22 mouse cellular contexts compared by ENCODE assay signal in genomic region chr7:76904096-76904495, GRCm38 (mm10).
DNase-seq lines count a peak whose midpoint lies in the region; ATAC-seq and TF ChIP-seq lines count a peak whose summit lies in the region.
"Had no signal": no experiment of that assay in that cellular context is flagged by ENCODE, and none has a peak within 500 bp of the region (broad histone marks: within the 10 kb centered on the region; RNA-seq: fewer than 3 reads in every experiment).

No protein-coding gene starts in this region.

- TF ChIP-seq RAD21 in MEL (IDR thresholded peaks at IDR 0.05; ENCODE audit: low read depth, low read length) = no peak

- H3K27ac ChIP-seq in kidney, postnatal 0 days = no peak overlapping the region
- no peak overlapping the region for H3K27ac ChIP-seq in MEL (ENCODE audit: control insufficient read depth, low read depth, low read length)
- no peak overlapping the region for H3K27ac ChIP-seq in liver, embryonic 12.5 days
- H3K27ac ChIP-seq: forebrain, embryonic 15.5 days; hindbrain, embryonic 10.5 days had no signal

- no peak for TF ChIP-seq POLR2A in MEL (IDR thresholded peaks at IDR 0.05; ENCODE audit: control insufficient read depth in 1 of 2, insufficient read depth in 1 of 2, low read depth in 1 of 2, low read length in 2 of 2, poor library complexity in 1 of 2)

- no peaks in the 10 kb centered on the region for H3K4me1 ChIP-seq in kidney, postnatal 0 days (replicated peaks; ENCODE audit: insufficient read depth, low read length)
- H3K4me1 ChIP-seq in MEL (ENCODE audit: control insufficient read depth in 1 of 2, insufficient read depth in 2 of 2, low read length in 2 of 2) = no peaks in the 10 kb centered on the region
- H3K4me1 ChIP-seq in liver, embryonic 12.5 days = no peaks in the 10 kb centered on the region
- H3K4me1 ChIP-seq: forebrain, embryonic 15.5 days; heart, embryonic 12.5 days; hindbrain, embryonic 10.5 days had no signal

- no peak for ATAC-seq in kidney, postnatal 0 days (replicated peaks; ENCODE audit: low FRiP score, low read depth)
- ATAC-seq in liver, embryonic 12.5 days = no peak
- ATAC-seq in monocyte, adult 5-6 weeks (replicated peaks; ENCODE audit: insufficient number of reproducible peaks, low FRiP score, low TSS enrichment, poor library complexity, severe bottlenecking) = no peak
- ATAC-seq: CD4-positive, CD25-positive, alpha-beta regulatory T cell, adult 4 months; forebrain, embryonic 15.5 days; hindbrain, embryonic 16.5 days; Patski had no signal

- no peaks in the 10 kb centered on the region for H3K27me3 ChIP-seq in kidney, postnatal 0 days (ENCODE audit: insufficient read depth, low read length)
- H3K27me3 ChIP-seq in MEL (ENCODE audit: control insufficient read depth in 1 of 2, insufficient read depth in 2 of 2, low read length in 2 of 2) = no peaks in the 10 kb centered on the region
- no peaks in the 10 kb centered on the region for H3K27me3 ChIP-seq in liver, embryonic 12.5 days (replicated peaks)
- H3K27me3 ChIP-seq: forebrain, embryonic 15.5 days; heart, embryonic 12.5 days; Patski had no signal

- H3K79me2 ChIP-seq in MEL (ENCODE audit: control insufficient read depth, insufficient read depth, low read length, poor library complexity) = no peaks in the 10 kb centered on the region

- H3K4me2 ChIP-seq in kidney, postnatal 0 days (ENCODE audit: low read length) = no peak overlapping the region
- H3K4me2 ChIP-seq in liver, embryonic 12.5 days = no peak overlapping the region
- H3K4me2 ChIP-seq: forebrain, embryonic 15.5 days; heart, embryonic 12.5 days had no signal

- peak; percentile 22 for DNase-seq in kidney, postnatal 0 days (ENCODE audit: low spot score)
- DNase-seq in kidney, postnatal 10 days = no peak
- DNase-seq in MEL (ENCODE audit: low read depth, low spot score) (peak; percentile 2), R1 (ENCODE audit: low read depth, low spot score) (peak; percentile 12)
- DNase-seq in forelimb bud, embryonic 11.5 days (ENCODE audit: low read depth, low spot score) = peak; percentile 13
- DNase-seq: adrenal gland, adult 2 months; adrenal gland, postnatal 25 days; B cell, adult 2 months; cerebellum, adult 18-20 months; cerebellum, adult 9-11 months; cerebellum, postnatal 36 days; gastrocnemius, postnatal 14 days; kidney, adult 11 months had no signal

- H3K9me3 ChIP-seq in kidney, postnatal 0 days (replicated peaks; ENCODE audit: low read length) = no peaks in the 10 kb centered on the region
- no peaks in the 10 kb centered on the region for H3K9me3 ChIP-seq in MEL (replicated peaks; ENCODE audit: insufficient read depth, low read length)
- H3K9me3 ChIP-seq in liver, embryonic 12.5 days (replicated peaks) = no peaks in the 10 kb centered on the region
- H3K9me3 ChIP-seq: forebrain, embryonic 15.5 days; G1E; heart, embryonic 12.5 days; hindbrain, embryonic 10.5 days had no signal

- no peak overlapping the region for H3K4me3 ChIP-seq in kidney, postnatal 0 days (replicated peaks; ENCODE audit: low read depth, low read length)
- no peak overlapping the region for H3K4me3 ChIP-seq in MEL (ENCODE audit: control insufficient read depth in 1 of 2, insufficient read depth in 1 of 2, low read depth in 2 of 2, low read length in 2 of 2)
- H3K4me3 ChIP-seq in liver, embryonic 12.5 days = no peak overlapping the region
- H3K4me3 ChIP-seq: forebrain, embryonic 15.5 days; heart, embryonic 12.5 days; hindbrain, embryonic 10.5 days had no signal

- no peaks in the 10 kb centered on the region for H3K36me3 ChIP-seq in kidney, postnatal 0 days (ENCODE audit: insufficient read depth, low read length)
- no peaks in the 10 kb centered on the region for H3K36me3 ChIP-seq in MEL (ENCODE audit: control insufficient read depth in 1 of 2, insufficient read depth in 2 of 2, low read length in 2 of 2)
- H3K36me3 ChIP-seq in liver, embryonic 12.5 days = no peaks in the 10 kb centered on the region
- H3K36me3 ChIP-seq: forebrain, embryonic 15.5 days; G1E; heart, embryonic 12.5 days; hindbrain, embryonic 10.5 days had no signal

- TF ChIP-seq CTCF in kidney, postnatal 0 days (IDR thresholded peaks at IDR 0.05; ENCODE audit: low read depth) = no peak
- no peak for TF ChIP-seq CTCF in MEL (IDR thresholded peaks at IDR 0.05 in 2 of 3, conservative IDR thresholded peaks at IDR 0.05 in 1 of 3; ENCODE audit: control insufficient read depth in 1 of 3, insufficient read depth in 1 of 3, low read depth in 2 of 3, low read length in 3 of 3, poor library complexity in 1 of 3, severe bottlenecking in 1 of 3)

- TF ChIP-seq EP300 in MEL (IDR thresholded peaks at IDR 0.05; ENCODE audit: low read depth in 1 of 2, low read length in 2 of 2) = no peak

- H3K9ac ChIP-seq in kidney, postnatal 0 days (ENCODE audit: low read depth, low read length) = no peak overlapping the region
- no peak overlapping the region for H3K9ac ChIP-seq in MEL (ENCODE audit: control insufficient read depth, low read depth, low read length, poor library complexity, severe bottlenecking)
- H3K9ac ChIP-seq in liver, embryonic 12.5 days = no peak overlapping the region
- H3K9ac ChIP-seq: forebrain, embryonic 15.5 days; heart, embryonic 12.5 days had no signal

- WGBS in kidney, postnatal 0 days = 90% methylated on average over 1 of the region's 1 CpGs
- WGBS in liver, embryonic 12.5 days (ENCODE audit: insufficient replicate concordance) = 73% methylated on average over 1 of the region's 1 CpGs

TF ChIP-seq in MEL, 35 proteins besides CTCF, POLR2A, EP300 and RAD21:
- TF ChIP-seq MAX (IDR thresholded peaks at IDR 0.05; ENCODE audit: low read length) (no peak), GABPA (IDR thresholded peaks at IDR 0.05; ENCODE audit: low read depth, low read length) (no peak), TBP (IDR thresholded peaks at IDR 0.05; ENCODE audit: low read depth, low read length) (no peak), NELFE (IDR thresholded peaks at IDR 0.05; ENCODE audit: low read depth, low read length) (no peak), BHLHE40 (IDR thresholded peaks at IDR 0.05; ENCODE audit: borderline replicate concordance, low read depth, low read length) (no peak), TAL1 (IDR thresholded peaks at IDR 0.05; ENCODE audit: low read length) (no peak), ETS1 (IDR thresholded peaks at IDR 0.05; ENCODE audit: low read depth, low read length) (no peak), MXI1 (IDR thresholded peaks at IDR 0.05; ENCODE audit: low read depth, low read length) (no peak), CHD1 (IDR thresholded peaks at IDR 0.05; ENCODE audit: low read depth, low read length) (no peak), UBTF (IDR thresholded peaks at IDR 0.05; ENCODE audit: borderline replicate concordance, insufficient read depth, low read depth, low read length) (no peak), MYB (IDR thresholded peaks at IDR 0.05; ENCODE audit: low read depth, low read length) (no peak), NRF1 (IDR thresholded peaks at IDR 0.05; ENCODE audit: insufficient read depth, low read depth, low read length, poor library complexity, severe bottlenecking) (no peak), KAT2A (conservative IDR thresholded peaks at IDR 0.05; ENCODE audit: low read depth, low read length) (no peak)
